Mouse (Mus musculus): Measurements from ENCODE around the gene Nxpe3. TPM values are rescaled to one million over a fixed set of nuclear protein-coding genes. Genes with fewer than 3 reads are reported as not detected.

The Nxpe3 gene
- 2.3 and 2.6 TPM in 2 replicates for polyA plus RNA-seq (2012; rRNA removed; ENCODE audit: low replicate concordance)

DNA sequence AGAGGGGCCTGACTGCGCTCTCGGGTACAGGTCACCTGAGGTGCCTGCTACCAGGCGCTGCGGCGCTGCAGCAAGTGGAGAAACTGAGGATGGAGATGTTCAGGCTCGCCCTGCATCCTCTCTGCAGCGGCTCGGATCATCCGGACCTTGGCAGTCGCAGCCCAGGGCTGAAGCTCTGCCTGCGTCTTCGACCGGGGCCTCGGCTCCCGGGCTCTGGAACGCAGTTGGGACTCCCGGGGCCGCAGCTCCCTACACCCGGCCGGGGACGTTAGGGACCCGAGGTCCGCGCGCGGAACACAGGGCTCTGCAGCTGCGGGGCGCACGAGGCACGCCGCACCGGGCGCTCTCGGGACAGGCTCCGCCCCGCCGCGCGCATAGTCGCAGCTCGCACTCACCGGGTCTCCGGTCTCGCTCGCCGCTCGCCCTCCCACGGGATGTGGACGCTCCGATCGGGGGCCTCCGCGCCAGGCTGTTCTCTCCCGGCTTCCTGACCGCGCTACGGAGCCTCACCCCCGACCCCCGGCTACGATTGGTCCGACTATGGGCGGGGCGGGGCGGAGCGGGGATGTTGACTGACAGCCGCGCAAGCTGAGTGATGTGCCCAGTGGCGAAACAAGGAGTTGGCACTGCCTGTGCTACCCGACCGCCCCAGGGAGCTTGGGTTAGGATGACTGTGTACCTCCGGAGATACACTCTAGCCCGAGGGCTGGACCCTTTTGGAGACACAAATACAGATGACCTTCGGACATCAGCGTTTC lies at the start of gene Nxpe3:
TSS of gene Nxpe3 (minus strand) at position 393 of the 758 bp plus-strand sequence.

DNA sequence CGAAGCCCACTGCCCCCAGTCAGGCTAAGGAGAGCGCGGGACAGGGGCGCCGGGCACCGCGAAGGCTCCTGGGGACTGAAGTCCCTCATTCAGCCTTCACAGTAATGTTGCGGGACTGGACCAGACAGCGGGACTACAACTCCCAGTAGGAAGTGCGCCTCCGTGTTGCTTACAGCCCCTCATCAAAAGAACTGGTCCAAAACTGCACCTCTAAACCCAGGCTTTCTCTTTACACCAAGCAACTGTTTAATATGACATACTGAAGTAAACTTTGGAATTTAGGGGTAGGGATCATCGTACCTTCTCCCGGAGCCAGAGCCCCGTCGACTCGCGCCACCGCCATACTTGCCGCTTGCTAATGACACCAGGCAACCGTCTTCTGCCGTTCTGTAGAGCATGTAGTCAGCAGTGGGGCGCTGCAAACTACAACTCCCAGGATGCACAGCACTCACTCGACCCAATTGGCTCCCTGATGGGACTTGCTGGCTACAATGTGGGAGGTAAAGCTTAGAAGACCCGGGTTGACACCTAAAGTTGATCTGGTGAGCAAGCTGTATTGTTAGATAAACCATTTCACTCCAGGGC lies 39.5 kb upstream of the Nxpe3 start, which contains the start of gene Cep97:
TSS of gene Cep97 (minus strand) at position 403 of the 585 bp plus-strand sequence.

DNA sequence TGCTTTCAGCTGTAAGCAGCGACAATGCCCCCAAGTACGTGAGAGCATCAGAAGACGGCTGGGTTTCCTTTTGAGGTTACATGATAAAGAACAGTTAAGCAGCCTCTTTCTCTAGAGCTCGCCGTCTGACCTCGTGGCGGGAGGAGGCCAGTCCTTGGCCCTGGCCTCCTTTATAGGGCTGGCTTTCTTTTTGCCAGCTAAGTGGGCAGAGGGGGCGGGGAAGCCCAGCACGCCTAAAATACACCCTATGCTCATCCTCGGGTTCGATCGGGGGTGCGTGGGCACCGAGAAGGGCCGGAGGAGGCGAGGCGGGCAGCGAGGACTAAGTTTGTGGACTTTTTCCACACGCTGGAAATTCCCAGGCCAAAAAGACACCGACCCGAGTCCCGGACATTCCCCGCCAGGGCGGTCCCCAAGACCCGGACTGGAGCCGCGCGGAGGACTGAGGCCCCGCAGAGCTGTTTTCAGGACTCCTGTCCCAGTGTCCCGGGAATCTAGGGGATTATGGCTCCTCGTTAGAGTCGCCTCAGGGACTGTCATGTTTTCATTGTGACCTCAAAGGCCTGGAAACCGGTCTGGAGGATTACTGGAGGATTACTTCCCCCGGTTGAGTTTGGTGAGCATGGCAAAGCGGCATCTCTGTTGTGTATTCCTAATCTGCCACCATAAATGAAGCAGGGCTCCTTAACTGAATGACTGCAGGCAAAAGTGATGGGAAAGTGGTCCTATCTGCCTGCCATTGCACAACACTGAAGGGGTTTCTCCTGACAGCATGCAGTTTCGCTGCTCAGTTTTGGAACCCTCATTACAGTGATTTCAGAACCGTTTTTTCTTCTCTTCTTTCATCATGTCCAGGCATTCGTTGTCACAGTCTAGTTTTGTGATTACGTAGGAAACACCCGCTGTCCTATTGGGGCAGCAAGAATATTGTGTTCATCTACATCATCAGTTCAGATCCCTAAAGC lies 56.3 kb downstream of the Nxpe3 start, which contains the start of gene Nfkbiz:
TSS of gene Nfkbiz (minus strand) at position 390 of the 965 bp plus-strand sequence.

Other genes starting within 250 kb of the Nxpe3 start
- gene Nfkbiz, start 56.4 kb downstream of the Nxpe3 start, polyA plus RNA-seq (2012; rRNA removed; ENCODE audit: low replicate concordance): 8.4 and 19.2 TPM in 2 replicates
- 1.0 and 2.3 TPM in 2 replicates for gene Cep97, start 39.6 kb upstream of the Nxpe3 start, polyA plus RNA-seq (2012; rRNA removed; ENCODE audit: low replicate concordance)
- gene Rpl24, start 71.0 kb upstream of the Nxpe3 start, polyA plus RNA-seq (2012; rRNA removed; ENCODE audit: low replicate concordance): 68.1 and 118 TPM in 2 replicates
- gene Zbtb11, start 78.6 kb upstream of the Nxpe3 start, polyA plus RNA-seq (2012; rRNA removed; ENCODE audit: low replicate concordance): 3.9 and 4.3 TPM in 2 replicates
- 6.2 and 21.3 TPM in 2 replicates for gene Pcnp, start 134.5 kb upstream of the Nxpe3 start, polyA plus RNA-seq (2012; rRNA removed; ENCODE audit: low replicate concordance)
- 2.4 and 3.7 TPM in 2 replicates for gene Trmt10c, start 142.5 kb upstream of the Nxpe3 start, polyA plus RNA-seq (2012; rRNA removed; ENCODE audit: low replicate concordance)
- 2.0 and 5.1 TPM in 2 replicates for gene Senp7, start 153.1 kb upstream of the Nxpe3 start, polyA plus RNA-seq (2012; rRNA removed; ENCODE audit: low replicate concordance)